Mouse (Mus musculus): ENCODE data around the gene Vegfd. TPM values are rescaled to one million over a fixed set of nuclear protein-coding genes. Genes with fewer than 3 reads are reported as not detected.

Gene Vegfd
- polyA plus RNA-seq, 1 experiment from 2014 or later: not detected

GRCm38 (mm10) chrX:164405080-164405649, 32.0 kb downstream of the Vegfd start:
- Histone ChIP-seq H3K4me3 (ENCODE audit: inconsistent target) (no peak overlapping the region), H3K79me2 (ENCODE audit: inconsistent target) (no peaks in the 10 kb centered on the region), H3K27ac (no peak overlapping the region), H3K36me3 (ENCODE audit: inconsistent target) (no peaks in the 10 kb centered on the region)

- no peaks in the 10 kb centered on the region for H3K79me2 ChIP-seq (ENCODE audit: inconsistent target)
- H3K27ac ChIP-seq: no peak overlapping the region
- H3K36me3 ChIP-seq (ENCODE audit: inconsistent target): no peaks in the 10 kb centered on the region
- no peak overlapping the region for H3K4me3 ChIP-seq (ENCODE audit: inconsistent target)
- 66% methylated on average over 9 of the region's 9 CpGs for WGBS (ENCODE audit: missing documents)
Measured at GRCm38 (mm10) chrX:164406133-164407022, 33.2 kb downstream of the Vegfd start.

GRCm38 (mm10) chrX:164408301-164408927, 35.2 kb downstream of the Vegfd start:
- Histone ChIP-seq H3K36me3 (ENCODE audit: inconsistent target) (no peaks in the 10 kb centered on the region), H3K4me3 (ENCODE audit: inconsistent target) (no peak overlapping the region), H3K79me2 (ENCODE audit: inconsistent target) (no peaks in the 10 kb centered on the region), H3K27ac (no peak overlapping the region)
- WGBS (ENCODE audit: missing documents): 81% methylated on average over 3 of the region's 3 CpGs

GRCm38 (mm10) chrX:164410562-164410961, 37.4 kb downstream of the Vegfd start:
- WGBS (ENCODE audit: missing documents): 100% methylated on average over 1 of the region's 1 CpGs

GRCm38 (mm10) chrX:164416803-164417202, 43.6 kb downstream of the Vegfd start:
- no peak overlapping the region for H3K4me3 ChIP-seq (ENCODE audit: inconsistent target)
- H3K36me3 ChIP-seq (ENCODE audit: inconsistent target): no peaks in the 10 kb centered on the region
- H3K27ac ChIP-seq: no peak overlapping the region
- H3K79me2 ChIP-seq (ENCODE audit: inconsistent target): peaks cover 15% of the 10 kb centered on the region; the same call in 1 of the 2 replicates
- WGBS (ENCODE audit: missing documents): 90% methylated on average over 2 of the region's 2 CpGs

More at GRCm38 (mm10) chrX:164410562-164410961, 37.4 kb downstream of the Vegfd start:
- Histone ChIP-seq H3K27ac (no peak overlapping the region), H3K4me3 (ENCODE audit: inconsistent target) (no peak overlapping the region), H3K36me3 (ENCODE audit: inconsistent target) (no peaks in the 10 kb centered on the region), H3K79me2 (ENCODE audit: inconsistent target) (no peaks in the 10 kb centered on the region)

- H3K79me2 ChIP-seq (ENCODE audit: inconsistent target): peaks cover 16% of the 10 kb centered on the region; the same call in 1 of the 2 replicates
- no peaks in the 10 kb centered on the region for H3K36me3 ChIP-seq (ENCODE audit: inconsistent target)
- H3K27ac ChIP-seq: no peak overlapping the region
- H3K4me3 ChIP-seq (ENCODE audit: inconsistent target): no peak overlapping the region
Measured at GRCm38 (mm10) chrX:164418008-164418407, 44.8 kb downstream of the Vegfd start.

- Histone ChIP-seq H3K36me3 (ENCODE audit: inconsistent target) (no peaks in the 10 kb centered on the region), H3K27ac (peak within 1 kb of the TSS; percentile 36)
- WGBS (ENCODE audit: missing documents): 31% methylated on average over 28 of the region's 40 CpGs
Measured at GRCm38 (mm10) chrX:164419471-164419939, 46.3 kb downstream of the Vegfd start, which contains the start of gene Piga. Piga (plus strand) TSS chrX:164419787.

GRCm38 (mm10) chrX:164419955-164420354, 46.8 kb downstream of the Vegfd start:
- WGBS (ENCODE audit: missing documents): 14% methylated on average over 13 of the region's 13 CpGs
- H3K27ac ChIP-seq: peak overlapping the region; percentile 36
- peak overlapping the region; percentile 76 for H3K4me3 ChIP-seq (ENCODE audit: inconsistent target)
- H3K36me3 ChIP-seq (ENCODE audit: inconsistent target): no peaks in the 10 kb centered on the region
- peaks cover 16% of the 10 kb centered on the region; the same call in 1 of the 2 replicates for H3K79me2 ChIP-seq (ENCODE audit: inconsistent target)

More at GRCm38 (mm10) chrX:164419471-164419939, 46.3 kb downstream of the Vegfd start, which contains the start of gene Piga:
- Histone ChIP-seq H3K4me3 (ENCODE audit: inconsistent target) (peak within 1 kb of the TSS; percentile 76), H3K79me2 (ENCODE audit: inconsistent target) (peaks cover 16% of the 10 kb centered on the region; the same call in 1 of the 2 replicates)

GRCm38 (mm10) chrX:164420518-164420917, 47.3 kb downstream of the Vegfd start:
- Histone ChIP-seq H3K4me3 (ENCODE audit: inconsistent target) (peak overlapping the region; percentile 76), H3K27ac (no peak overlapping the region), H3K36me3 (ENCODE audit: inconsistent target) (no peaks in the 10 kb centered on the region), H3K79me2 (ENCODE audit: inconsistent target) (peaks cover 16% of the 10 kb centered on the region; the same call in 1 of the 2 replicates)
- 77% methylated on average over 1 of the region's 3 CpGs for WGBS (ENCODE audit: missing documents)

GRCm38 (mm10) chrX:164424821-164425220, 51.6 kb downstream of the Vegfd start:
- Histone ChIP-seq H3K4me3 (ENCODE audit: inconsistent target) (no peak overlapping the region), H3K27ac (no peak overlapping the region), H3K79me2 (ENCODE audit: inconsistent target) (peaks cover 16% of the 10 kb centered on the region; the same call in 1 of the 2 replicates), H3K36me3 (ENCODE audit: inconsistent target) (no peaks in the 10 kb centered on the region)
- WGBS (ENCODE audit: missing documents): 100% methylated on average over 1 of the region's 1 CpGs

GRCm38 (mm10) chrX:164427295-164427694, 54.1 kb downstream of the Vegfd start:
- Histone ChIP-seq H3K36me3 (ENCODE audit: inconsistent target) (no peaks in the 10 kb centered on the region), H3K79me2 (ENCODE audit: inconsistent target) (no peaks in the 10 kb centered on the region), H3K27ac (no peak overlapping the region), H3K4me3 (ENCODE audit: inconsistent target) (no peak overlapping the region)
- 47% methylated on average over 4 of the region's 4 CpGs for whole genome bisulfite sequencing (ENCODE audit: missing documents)

- Histone ChIP-seq H3K36me3 (ENCODE audit: inconsistent target) (no peaks in the 10 kb centered on the region), H3K27ac (no peak overlapping the region), H3K4me3 (ENCODE audit: inconsistent target) (no peak overlapping the region), H3K79me2 (ENCODE audit: inconsistent target) (no peaks in the 10 kb centered on the region)
- 75% methylated on average over 1 of the region's 2 CpGs for WGBS (ENCODE audit: missing documents)
Measured at GRCm38 (mm10) chrX:164428224-164428623, 55.0 kb downstream of the Vegfd start.

- no peaks in the 10 kb centered on the region for H3K36me3 ChIP-seq (ENCODE audit: inconsistent target)
- 95% methylated on average over 6 of the region's 6 CpGs for WGBS (ENCODE audit: missing documents)
Measured at GRCm38 (mm10) chrX:164430621-164431020, 57.4 kb downstream of the Vegfd start.

GRCm38 (mm10) chrX:164431133-164431532, 58.0 kb downstream of the Vegfd start:
- no peak overlapping the region for H3K4me3 ChIP-seq (ENCODE audit: inconsistent target)
- 55% methylated on average over 1 of the region's 2 CpGs for WGBS (ENCODE audit: missing documents)
- no peaks in the 10 kb centered on the region for H3K36me3 ChIP-seq (ENCODE audit: inconsistent target)
- H3K27ac ChIP-seq: no peak overlapping the region
- no peaks in the 10 kb centered on the region for H3K79me2 ChIP-seq (ENCODE audit: inconsistent target)

More at GRCm38 (mm10) chrX:164430621-164431020, 57.4 kb downstream of the Vegfd start:
- Histone ChIP-seq H3K79me2 (ENCODE audit: inconsistent target) (no peaks in the 10 kb centered on the region), H3K4me3 (ENCODE audit: inconsistent target) (no peak overlapping the region), H3K27ac (no peak overlapping the region)
